Mouse (Mus musculus) regulatory T cell (primary cell): ENCODE measurements around the gene Dync1i1.

Experiments
- in situ Hi-C: fragments of 300-600 bp; cut with MboI, MseI; formaldehyde crosslinking; loops from one replicate; pipeline ENCODE4 v1.15.1; 2025; ENCODE audit warnings: high pct_unique_total_duplicates

Gene Dync1i1

GRCm38 (mm10) chr6:6053946-6054345 lies 328.5 kb downstream of the Dync1i1 start:
- in situ Hi-C loops, result no loop called here

- in situ Hi-C loops, result no loop called here
Observed at GRCm38 (mm10) chr6:6058548-6058947, 333.1 kb downstream of the Dync1i1 start.

GRCm38 (mm10) chr6:6067201-6067600 lies 341.8 kb downstream of the Dync1i1 start:
- in situ Hi-C loops, result no loop called here

GRCm38 (mm10) chr6:6070015-6070414 lies 344.6 kb downstream of the Dync1i1 start:
- in situ Hi-C loops, result no loop called here

- in situ Hi-C loops, result no loop called here
Observed at GRCm38 (mm10) chr6:6071038-6071437, 345.6 kb downstream of the Dync1i1 start.

GRCm38 (mm10) chr6:6075940-6076447 lies 350.6 kb downstream of the Dync1i1 start:
- in situ Hi-C loops, result no loop called here

- in situ Hi-C loops, result no loop called here
Observed at GRCm38 (mm10) chr6:6077234-6077633, 351.8 kb downstream of the Dync1i1 start.
